Mouse (Mus musculus) hindbrain, postnatal 0 days (tissue): Measurements from ENCODE around the gene Lgals3. TPM values are rescaled to one million over a fixed set of nuclear protein-coding genes. Genes with fewer than 3 reads are reported as not detected.
A peak's percentile ranks its signal among the peaks of the same experiment; 100 is the strongest.

ENCODE experiments used
- ATAC-seq: fragments of 200-750 bp; cut with Nextera tagmentation; 2 replicates; pipeline ENCODE4 v1.8.0; 2017; ENCODE audit warnings: mild to moderate bottlenecking, moderate TSS enrichment, moderate library complexity
- DNase-seq: peaks from one replicate; pipeline ENCODE4 v3.0.0-alpha.2; 2015; ENCODE audit warnings: low spot score
- H3K27ac ChIP-seq: fragments of 300-500 bp; sonication (generic); 2 replicates; pipeline ENCODE4 v1.5.1; 2014; ENCODE audit warnings: mild to moderate bottlenecking
- H3K27me3 ChIP-seq: fragments of 300-500 bp; sonication (generic); 2 replicates; pipeline ENCODE4 v1.6.1; 2014; ENCODE audit warnings: low read length, mixed read lengths; ENCODE audit not compliant: insufficient read depth
- H3K36me3 ChIP-seq: fragments of 300-500 bp; sonication (generic); 2 replicates; pipeline ENCODE4 v1.6.1; 2014; ENCODE audit warnings: low read length, mixed read lengths; ENCODE audit not compliant: insufficient read depth
- H3K4me1 ChIP-seq: fragments of 300-500 bp; sonication (generic); 2 replicates; pipeline ENCODE4 v1.6.1; 2014; ENCODE audit warnings: antibody characterized with exemption, low read length, mixed read lengths; ENCODE audit not compliant: insufficient read depth
- H3K4me2 ChIP-seq: fragments of 300-500 bp; sonication (generic); 2 replicates; pipeline ENCODE4 v1.6.1; 2014; ENCODE audit warnings: low read depth, mild to moderate bottlenecking, low read length, moderate library complexity, mixed read lengths
- H3K4me3 ChIP-seq: fragments of 300-500 bp; sonication (generic); 2 replicates; pipeline ENCODE4 v1.5.1; 2014; ENCODE audit warnings: low read length
- H3K9ac ChIP-seq: fragments of 300-500 bp; sonication (generic); replicated peaks from 2 replicates; pipeline ENCODE4 v1.6.1; 2014; ENCODE audit warnings: mild to moderate bottlenecking, low read length, moderate library complexity, mixed read lengths
- H3K9me3 ChIP-seq: fragments of 300-500 bp; sonication (generic); 2 replicates; pipeline ENCODE4 v1.6.1; 2016; ENCODE audit warnings: low read length, mixed read lengths
- CTCF ChIP-seq: IDR thresholded peaks from 2 replicates; pipeline ENCODE4 v1.5.1; 2016; ENCODE audit warnings: antibody characterized with exemption, control low read depth, low read depth
- WGBS: fragments of 180-500 bp; shearing (Covaris S2); extraction: QIAGEN DNeasy Blood & Tissue Kit; methylation state at CpG from one replicate; pipeline ENCODE4 v1.1.7; 2014; 5-methylcytosine and 5-hydroxymethylcytosine counted together
- polyA plus RNA-seq: library from polyadenylated mRNA; unstranded; fragments of >200 nt; fragmentation: Nextera tagmentation; extraction: Ambion mirVana; gene quantifications from 2 replicates; pipeline ENCODE4 v1.2.1, GENCODE M21; 2015
- total RNA-seq: library from RNA; depleted of rRNA; stranded (reverse); fragments of >200 nt; gene quantifications from 2 replicates; pipeline ENCODE4 v1.2.3, GENCODE M21; 2014

Gene Lgals3
- total and polyA plus RNA-seq, 2 experiments from 2014 or later = 2.1 to 6.6 TPM

DNA sequence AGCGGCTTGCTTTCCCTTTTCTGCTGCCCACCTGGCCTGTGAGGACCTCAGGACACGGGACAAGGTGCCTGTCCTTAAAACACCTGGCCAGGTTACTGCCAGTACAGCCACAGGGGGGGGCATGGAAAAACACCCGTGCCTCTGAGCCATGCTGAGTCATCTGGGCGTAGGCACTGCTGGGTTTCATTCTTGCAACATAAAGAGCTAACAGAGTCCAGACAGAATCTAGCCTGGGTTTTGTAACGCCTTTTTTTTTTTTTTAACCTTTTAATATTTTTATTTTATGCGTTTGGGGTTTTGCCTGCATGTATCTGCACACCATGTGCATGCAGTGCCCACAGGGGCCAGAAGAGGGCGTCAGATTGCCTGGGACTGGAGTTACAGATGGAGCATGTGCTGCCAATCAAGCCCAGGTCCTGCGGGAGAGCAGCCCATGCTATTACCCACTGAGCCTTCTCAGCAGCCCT lies 13.4 kb upstream of the Lgals3 start:
- TF ChIP-seq CTCF = peak; percentile 34
- Histone ChIP-seq H3K4me3 (no peak overlapping the region), H3K36me3 (no peaks in the 10 kb centered on the region), H3K4me2 (no peak overlapping the region), H3K27ac (no peak overlapping the region), H3K9ac (no peak overlapping the region), H3K4me1 (no peaks in the 10 kb centered on the region), H3K9me3 (no peaks in the 10 kb centered on the region), H3K27me3 (no peaks in the 10 kb centered on the region)
- DNase-seq (no peak), ATAC-seq (no peak)
- WGBS = 71% methylated on average over 8 of the region's 8 CpGs

DNA sequence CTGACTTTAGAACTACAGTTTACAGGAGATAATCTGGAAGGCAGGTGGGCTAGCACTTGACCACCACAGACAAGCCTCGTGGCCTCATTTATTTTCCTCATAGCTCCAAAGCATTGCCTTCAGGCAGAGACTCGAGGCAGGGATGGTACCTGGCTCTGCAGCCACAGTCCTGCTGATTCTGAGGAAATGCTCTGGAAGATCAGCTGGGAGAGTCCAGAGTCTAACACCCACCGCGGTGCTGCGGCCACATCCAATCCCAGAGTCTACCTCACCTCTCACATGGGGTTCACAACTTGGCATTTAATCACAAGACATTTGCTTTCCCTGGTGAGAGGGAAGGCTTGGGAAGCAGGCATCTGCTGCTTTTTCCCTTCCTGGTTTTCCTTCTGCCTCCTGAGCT lies 12.6 kb upstream of the Lgals3 start:
- no peak overlapping the region for H3K9ac ChIP-seq
- 85% methylated on average over 5 of the region's 5 CpGs for WGBS
- no peaks in the 10 kb centered on the region for H3K36me3 ChIP-seq
- H3K4me3 ChIP-seq = no peak overlapping the region
- H3K27me3 ChIP-seq = no peaks in the 10 kb centered on the region
- no peaks in the 10 kb centered on the region for H3K9me3 ChIP-seq
- ATAC-seq = no peak
- no peak for TF ChIP-seq CTCF
- DNase-seq = no peak
- no peaks in the 10 kb centered on the region for H3K4me1 ChIP-seq
- H3K27ac ChIP-seq = no peak overlapping the region
- no peak overlapping the region for H3K4me2 ChIP-seq

DNA sequence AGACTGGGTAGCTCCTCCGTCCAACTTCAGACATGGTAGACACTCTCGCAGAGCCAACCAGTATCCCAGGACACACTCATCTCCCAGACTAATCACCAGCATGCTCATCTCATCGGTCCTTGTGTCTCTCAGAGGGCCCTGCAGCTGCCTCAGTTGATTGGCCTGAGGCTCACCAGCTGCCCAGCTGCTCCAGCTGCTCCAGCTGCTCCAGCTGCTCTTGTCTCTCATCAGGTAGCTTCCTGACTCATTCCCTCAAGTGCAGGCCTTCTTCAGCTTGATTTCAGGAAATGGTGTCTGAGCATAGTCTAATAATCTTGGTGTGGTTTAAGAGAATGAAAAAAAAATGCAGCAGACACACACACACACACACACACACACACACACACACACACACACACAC lies 10.9 kb upstream of the Lgals3 start:
- no peak overlapping the region for H3K4me3 ChIP-seq
- DNase-seq (no peak), ATAC-seq (no peak)
- H3K4me2 ChIP-seq = no peak overlapping the region
- H3K9ac ChIP-seq = no peak overlapping the region
- WGBS = 91% methylated on average over 3 of the region's 3 CpGs
- H3K27me3 ChIP-seq = no peaks in the 10 kb centered on the region
- no peaks in the 10 kb centered on the region for H3K4me1 ChIP-seq
- no peak overlapping the region for H3K27ac ChIP-seq
- H3K9me3 ChIP-seq = no peaks in the 10 kb centered on the region
- H3K36me3 ChIP-seq = no peaks in the 10 kb centered on the region
- TF ChIP-seq CTCF = no peak

DNA sequence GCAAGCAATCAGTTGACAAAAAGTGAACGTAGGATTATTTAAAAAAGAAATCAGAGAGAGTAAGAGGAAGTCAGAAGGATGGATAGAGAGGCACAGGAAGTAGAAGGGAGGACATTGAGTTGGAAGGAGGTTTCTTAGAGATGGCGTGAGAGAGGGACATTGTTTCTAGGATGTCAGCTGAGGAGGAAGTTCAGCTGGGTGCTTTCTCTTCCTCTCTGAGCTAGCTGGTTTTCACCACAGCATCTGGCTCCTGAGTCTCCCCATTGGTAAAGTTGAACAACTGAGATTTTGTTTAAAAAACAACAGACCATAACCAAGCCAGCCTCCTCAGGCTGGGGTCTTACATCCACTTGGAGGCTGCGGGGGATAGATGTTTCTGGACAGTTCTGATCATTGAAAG lies 7.9 kb upstream of the Lgals3 start:
- DNase-seq (no peak), ATAC-seq (no peak)
- H3K4me1 ChIP-seq = no peaks in the 10 kb centered on the region
- no peak for TF ChIP-seq CTCF
- H3K4me3 ChIP-seq = no peak overlapping the region
- H3K27me3 ChIP-seq = no peaks in the 10 kb centered on the region
- no peak overlapping the region for H3K27ac ChIP-seq
- WGBS = 70% methylated on average over 3 of the region's 3 CpGs
- H3K9me3 ChIP-seq = no peaks in the 10 kb centered on the region
- H3K4me2 ChIP-seq = no peak overlapping the region
- no peaks in the 10 kb centered on the region for H3K36me3 ChIP-seq
- no peak overlapping the region for H3K9ac ChIP-seq

DNA sequence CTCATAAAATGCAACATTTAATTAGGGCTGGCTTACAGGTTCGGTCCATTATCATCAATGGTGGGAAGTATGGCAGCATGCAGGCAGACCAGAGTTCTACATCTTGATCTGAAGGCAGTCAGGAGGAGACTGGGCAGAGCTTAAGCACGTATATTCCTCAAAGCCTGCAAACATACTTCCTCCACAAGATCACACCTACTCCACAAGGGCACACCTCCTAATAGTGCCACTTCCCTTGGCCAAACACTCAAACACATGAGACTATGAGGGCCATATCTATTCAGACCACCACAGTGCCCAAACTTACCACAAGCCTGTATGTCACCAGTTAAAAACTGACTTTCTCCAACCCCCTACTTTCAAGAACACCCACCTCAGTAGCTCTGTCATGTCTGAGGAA lies 6.1 kb upstream of the Lgals3 start:
- Histone ChIP-seq H3K9me3 (no peaks in the 10 kb centered on the region), H3K4me2 (no peak overlapping the region), H3K9ac (no peak overlapping the region), H3K27ac (no peak overlapping the region), H3K4me1 (peaks cover 2% of the 10 kb centered on the region; the same call in 1 of the 2 replicates), H3K27me3 (no peaks in the 10 kb centered on the region), H3K4me3 (no peak overlapping the region), H3K36me3 (no peaks in the 10 kb centered on the region)
- no peak for DNase-seq
- ATAC-seq = no peak
- no peak for TF ChIP-seq CTCF
- 85% methylated on average over 2 of the region's 2 CpGs for WGBS

DNA sequence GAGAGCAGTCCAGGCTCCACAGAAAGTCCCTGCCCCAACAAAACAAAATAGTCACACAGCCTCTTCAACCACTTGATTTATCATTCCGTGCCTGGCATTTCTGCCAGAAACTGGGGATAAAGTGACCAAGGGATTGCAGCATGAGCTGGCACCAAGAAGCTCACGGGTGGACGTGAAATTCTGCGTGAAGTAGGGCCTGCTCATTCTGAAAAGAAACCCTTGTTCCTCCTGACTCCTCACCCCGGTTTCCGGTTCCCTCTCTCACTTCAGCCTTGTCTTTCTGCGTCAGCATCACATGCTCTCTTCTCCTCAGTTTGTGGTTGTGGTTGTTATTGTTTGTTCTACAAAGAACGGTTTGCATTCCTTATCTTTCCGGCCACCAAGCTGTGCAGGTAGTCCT lies 5.7 kb upstream of the Lgals3 start:
- Histone ChIP-seq H3K9ac (no peak overlapping the region), H3K36me3 (no peaks in the 10 kb centered on the region), H3K4me1 (peaks cover 7% of the 10 kb centered on the region; the same call in 1 of the 2 replicates), H3K9me3 (no peaks in the 10 kb centered on the region), H3K27ac (no peak overlapping the region), H3K4me3 (no peak overlapping the region), H3K27me3 (no peaks in the 10 kb centered on the region), H3K4me2 (no peak overlapping the region)
- 84% methylated on average over 9 of the region's 9 CpGs for WGBS
- DNase-seq (no peak), ATAC-seq (no peak)
- TF ChIP-seq CTCF = no peak

DNA sequence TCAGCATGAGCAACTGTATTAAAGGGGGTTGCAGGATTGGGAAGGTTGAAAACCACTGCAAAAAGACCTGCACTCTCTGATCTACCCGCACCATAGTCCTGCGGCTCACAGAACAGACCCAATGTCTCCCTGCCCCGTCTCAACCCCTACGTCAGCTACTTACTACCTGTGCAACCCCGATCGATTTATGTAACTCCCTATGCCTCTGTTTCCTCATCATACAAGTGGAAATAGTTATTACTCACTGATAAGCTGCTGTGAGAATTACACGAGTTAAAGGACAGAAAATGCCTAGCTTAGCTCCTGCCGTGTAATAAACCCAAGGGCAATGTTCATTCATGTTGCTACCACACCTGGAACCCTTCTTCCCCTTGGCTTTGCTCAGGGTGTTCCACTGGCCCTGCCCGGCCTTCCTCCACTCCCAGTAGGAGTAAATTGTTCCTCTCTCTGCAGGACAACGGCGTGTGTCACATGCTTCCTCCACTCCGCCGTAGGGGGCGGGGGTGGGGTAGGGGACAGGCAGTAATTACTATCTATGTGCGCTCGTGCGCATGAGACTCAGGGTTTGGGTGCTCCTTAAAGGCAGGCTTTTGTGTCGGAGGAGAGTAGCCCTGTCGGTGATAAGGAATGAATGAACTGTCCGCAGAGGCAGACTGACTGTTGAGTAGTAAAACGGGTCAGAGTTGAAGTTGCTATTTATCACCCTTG lies 2.7 kb upstream of the Lgals3 start:
- H3K36me3 ChIP-seq = no peaks in the 10 kb centered on the region
- H3K27me3 ChIP-seq = no peaks in the 10 kb centered on the region
- H3K4me3 ChIP-seq = no peak overlapping the region
- peaks cover 8% of the 10 kb centered on the region; the same call in 1 of the 2 replicates for H3K4me1 ChIP-seq
- no peak overlapping the region for H3K27ac ChIP-seq
- H3K4me2 ChIP-seq = peak overlapping the region; percentile 11
- WGBS = 40% methylated on average over 21 of the region's 21 CpGs
- DNase-seq (peak; percentile 34), ATAC-seq (peak; percentile 22)
- no peak for TF ChIP-seq CTCF
- no peak overlapping the region for H3K9ac ChIP-seq
- H3K9me3 ChIP-seq = no peaks in the 10 kb centered on the region
